Mouse (Mus musculus) testis, adult 2 months (tissue): ENCODE data around the gene Htra3. TPM values are rescaled to one million over a fixed set of nuclear protein-coding genes. Genes with fewer than 3 reads are reported as not detected.

ENCODE experiments used
- H3K27ac ChIP-seq: fragments of 200-500 bp; 2 replicates; pipeline ENCODE4 v1.5.1; 2012; ENCODE audit warnings: low read depth, low read length; ENCODE audit not compliant: control insufficient read depth, insufficient read depth
- H3K27me3 ChIP-seq: fragments of 200-500 bp; 2 replicates; pipeline ENCODE4 v1.6.1; 2012; ENCODE audit warnings: mild to moderate bottlenecking, low read length, moderate library complexity; ENCODE audit not compliant: control insufficient read depth, insufficient read depth
- H3K36me3 ChIP-seq: fragments of 200-500 bp; 2 replicates; pipeline ENCODE4 v1.6.1; 2012; ENCODE audit warnings: mild to moderate bottlenecking, low read length; ENCODE audit not compliant: control insufficient read depth, insufficient read depth
- H3K4me1 ChIP-seq: fragments of 200-500 bp; 2 replicates; pipeline ENCODE4 v1.6.1; 2012; ENCODE audit warnings: low read length; ENCODE audit not compliant: control insufficient read depth, insufficient read depth
- H3K4me3 ChIP-seq: fragments of 200-500 bp; 2 replicates; pipeline ENCODE4 v1.5.1; 2012; ENCODE audit warnings: low read depth, mild to moderate bottlenecking, low read length, moderate library complexity, mixed read lengths; ENCODE audit not compliant: control insufficient read depth
- CTCF ChIP-seq: fragments of 200-500 bp; IDR thresholded peaks from 2 replicates; pipeline ENCODE4 v1.5.1; 2012; ENCODE audit warnings: low read depth, mild to moderate bottlenecking, inconsistent platforms, low read length, moderate library complexity; ENCODE audit not compliant: control insufficient read depth, insufficient read depth, insufficient replicate concordance
- POLR2A ChIP-seq: fragments of 200-500 bp; IDR thresholded peaks from 2 replicates; pipeline ENCODE4 v1.6.1; 2012; ENCODE audit warnings: low read depth, mild to moderate bottlenecking, inconsistent platforms, low read length, moderate library complexity; ENCODE audit not compliant: control insufficient read depth
- polyA plus RNA-seq: library from polyadenylated mRNA; depleted of rRNA; stranded (reverse); fragments of >200 nt; gene quantifications from 2 replicates; pipeline ENCODE4 v1.2.3, GENCODE M21; 2012

Gene Htra3
- polyA plus RNA-seq, 1 experiment: 15.0 TPM

GRCm38 (mm10) chr5:35653743-35654395 lies 25.7 kb downstream of the Htra3 start:
- no peak overlapping the region for H3K27ac ChIP-seq
- no peak overlapping the region for H3K4me3 ChIP-seq
- TF ChIP-seq CTCF (no peak), POLR2A (no peak)
- 0 out of 2 replicates have a peak, but pooled peaks cover 2% of the 10 kb centered on the region for H3K4me1 ChIP-seq
- H3K36me3 ChIP-seq: no peaks in the 10 kb centered on the region
- H3K27me3 ChIP-seq: no peaks in the 10 kb centered on the region

- Histone ChIP-seq H3K4me1 (0 out of 2 replicates have a peak, but pooled peaks cover 2% of the 10 kb centered on the region), H3K27ac (no peak overlapping the region), H3K4me3 (no peak overlapping the region), H3K27me3 (no peaks in the 10 kb centered on the region), H3K36me3 (no peaks in the 10 kb centered on the region)
- TF ChIP-seq POLR2A (no peak), CTCF (no peak)
Observed at GRCm38 (mm10) chr5:35652872-35653271, 26.7 kb downstream of the Htra3 start.

GRCm38 (mm10) chr5:35652319-35652718 lies 27.3 kb downstream of the Htra3 start:
- Histone ChIP-seq H3K4me3 (no peak overlapping the region), H3K36me3 (no peaks in the 10 kb centered on the region), H3K4me1 (peaks cover 2% of the 10 kb centered on the region; the same call in 1 of the 2 replicates), H3K27ac (no peak overlapping the region), H3K27me3 (no peaks in the 10 kb centered on the region)
- no peak for TF ChIP-seq CTCF
- TF ChIP-seq POLR2A: no peak

GRCm38 (mm10) chr5:35648230-35648629 lies 31.4 kb downstream of the Htra3 start:
- H3K4me3 ChIP-seq: no peak overlapping the region
- TF ChIP-seq POLR2A (no peak), CTCF (no peak)
- no peaks in the 10 kb centered on the region for H3K36me3 ChIP-seq
- H3K27ac ChIP-seq: peak overlapping the region; percentile 66
- no peaks in the 10 kb centered on the region for H3K27me3 ChIP-seq
- H3K4me1 ChIP-seq: no peaks in the 10 kb centered on the region; the same call in none of the 2 replicates

- Histone ChIP-seq H3K4me3 (no peak overlapping the region), H3K36me3 (no peaks in the 10 kb centered on the region), H3K27me3 (no peaks in the 10 kb centered on the region), H3K4me1 (no peaks in the 10 kb centered on the region; the same call in none of the 2 replicates), H3K27ac (peak overlapping the region; percentile 66)
- no peak for TF ChIP-seq POLR2A
- no peak for TF ChIP-seq CTCF
Observed at GRCm38 (mm10) chr5:35647562-35647961, 32.0 kb downstream of the Htra3 start.

- peak overlapping the region; percentile 46 for H3K27ac ChIP-seq
- H3K27me3 ChIP-seq: no peaks in the 10 kb centered on the region
- no peak for TF ChIP-seq POLR2A
- TF ChIP-seq CTCF: no peak
- H3K36me3 ChIP-seq: no peaks in the 10 kb centered on the region
- H3K4me1 ChIP-seq: no peaks in the 10 kb centered on the region; the same call in none of the 2 replicates
- H3K4me3 ChIP-seq: no peak overlapping the region
Observed at GRCm38 (mm10) chr5:35646927-35647326, 32.7 kb downstream of the Htra3 start.

- no peak for TF ChIP-seq POLR2A
- no peak for TF ChIP-seq CTCF
- H3K4me1 ChIP-seq: no peaks in the 10 kb centered on the region; the same call in none of the 2 replicates
- no peak overlapping the region for H3K27ac ChIP-seq
- no peaks in the 10 kb centered on the region for H3K27me3 ChIP-seq
- no peak overlapping the region for H3K4me3 ChIP-seq
- no peaks in the 10 kb centered on the region for H3K36me3 ChIP-seq
Observed at GRCm38 (mm10) chr5:35645938-35646493, 33.6 kb downstream of the Htra3 start.
